Mouse (Mus musculus) small intestine, adult 2 months (tissue): Measurements from ENCODE around the gene Hspd1.

Experiments
- CTCF ChIP-seq: fragments of 200-500 bp; IDR thresholded peaks from 2 replicates; pipeline ENCODE4 v1.5.1; 2012; ENCODE audit warnings: low read depth, mild to moderate bottlenecking, control low read depth, inconsistent platforms, low read length, moderate library complexity, mixed read lengths; ENCODE audit not compliant: insufficient replicate concordance, insufficient read length; ENCODE audit errors: extremely low read depth
- POLR2A ChIP-seq: fragments of 200-500 bp; IDR thresholded peaks from 2 replicates; pipeline ENCODE4 v1.6.1; 2012; ENCODE audit warnings: low read depth, mild to moderate bottlenecking, control low read depth, inconsistent platforms, low read length, moderate library complexity

GRCm38 (mm10) chr1:55042246-55042645, 45.8 kb downstream of the Hspd1 start:
- TF ChIP-seq POLR2A (no peak), CTCF (no peak)
